Mouse (Mus musculus): ENCODE results near the gene Pbx2.

Gene Pbx2

DNA sequence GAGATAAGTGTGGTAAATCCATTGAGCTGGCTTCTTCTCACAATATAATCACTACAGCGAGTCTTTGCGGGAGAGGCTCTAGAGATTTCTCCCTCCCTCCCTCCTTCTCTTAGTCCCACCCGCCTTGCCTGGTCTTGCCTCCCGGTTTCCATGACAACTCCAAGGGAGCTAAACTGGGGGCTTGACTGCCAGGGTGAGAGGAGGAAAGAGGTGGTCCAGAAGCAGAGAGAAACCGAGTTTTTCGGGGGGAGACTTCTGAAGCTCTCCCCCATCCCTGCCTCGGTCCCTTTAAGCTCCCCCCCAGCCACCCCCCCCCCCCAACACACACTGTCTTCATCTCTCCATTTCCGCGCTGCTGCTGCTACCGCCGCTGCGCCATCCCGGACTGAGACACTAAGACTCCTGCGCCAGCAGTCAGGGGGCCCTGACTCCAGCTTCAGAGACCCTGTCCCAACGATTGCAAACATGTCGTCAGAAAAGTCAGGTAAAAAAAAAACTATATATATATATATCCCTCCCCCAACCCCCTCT, 38.2 kb downstream of the Pbx2 start, which contains the start of gene Prrt1:
Prrt1 (plus strand) TSS at position 313 of the 531 bp plus-strand sequence.
- DNase-seq (ENCODE audit: low spot score in 2 of 2), result peak in 1 of 2 experiments; percentile 12

DNA sequence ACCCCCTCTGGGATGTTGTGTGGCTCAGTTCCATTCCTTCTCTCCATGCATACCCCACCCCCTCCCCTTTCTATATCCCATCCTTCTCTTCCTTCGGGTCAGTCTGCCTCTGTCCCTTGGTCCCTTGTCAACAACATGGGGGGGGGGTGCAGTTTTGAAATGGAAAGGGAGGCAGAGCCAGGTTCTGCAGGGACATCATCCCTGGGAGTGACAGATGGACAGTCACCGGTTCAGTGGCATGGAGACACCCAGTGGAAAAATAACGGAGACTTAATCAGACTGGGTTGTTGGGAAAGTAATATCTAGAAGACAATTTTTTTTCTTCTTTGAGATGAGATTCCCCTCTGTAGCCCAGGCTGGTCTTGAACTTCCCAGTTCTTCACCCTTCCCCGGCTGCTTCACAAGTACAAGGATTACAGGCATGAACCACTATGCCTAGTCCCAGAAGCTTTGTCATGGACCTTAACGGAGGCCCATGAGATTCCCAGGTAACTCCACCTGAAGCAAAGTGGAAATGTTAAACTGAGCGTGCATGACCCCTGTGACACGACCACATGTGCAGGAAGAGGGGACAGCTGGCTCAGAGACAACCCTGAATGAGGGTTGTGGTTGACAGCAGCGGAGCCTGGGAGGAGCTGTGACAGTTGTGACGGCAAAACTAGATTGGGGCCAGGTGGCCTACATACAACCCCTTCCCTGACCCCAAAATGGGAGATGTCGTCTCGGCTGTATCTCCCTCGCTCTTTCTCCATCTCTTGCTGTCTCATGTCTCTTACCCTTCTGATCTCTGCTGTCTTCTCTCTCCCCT, 38.9 kb downstream of the Pbx2 start:
- no peak for DNase-seq (ENCODE audit: low spot score in 2 of 2)

DNA sequence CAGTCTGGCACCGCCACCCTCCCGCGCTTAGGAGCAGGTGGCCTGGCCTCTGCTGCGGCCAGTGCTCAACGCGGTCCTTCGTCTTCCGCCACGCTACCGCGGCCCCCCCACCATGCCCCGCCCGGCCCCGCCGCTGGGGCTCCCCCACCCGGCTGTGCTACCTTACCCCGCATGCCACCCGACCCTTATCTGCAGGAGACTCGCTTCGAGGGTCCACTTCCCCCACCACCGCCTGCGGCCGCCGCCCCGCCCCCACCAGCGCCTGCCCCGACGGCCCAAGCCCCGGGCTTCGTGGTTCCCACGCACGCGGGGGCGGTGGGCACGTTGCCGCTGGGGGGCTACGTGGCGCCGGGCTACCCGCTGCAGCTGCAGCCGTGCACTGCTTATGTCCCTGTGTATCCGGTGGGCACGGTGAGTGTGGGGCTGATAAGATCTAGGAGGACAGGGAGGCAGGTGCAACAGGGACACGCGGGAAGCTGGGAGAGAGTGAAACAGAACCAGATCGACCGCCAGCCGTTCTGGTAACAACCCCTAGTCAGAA, 39.8 kb downstream of the Pbx2 start:
- DNase-seq (ENCODE audit: low spot score in 2 of 2), result no peak

DNA sequence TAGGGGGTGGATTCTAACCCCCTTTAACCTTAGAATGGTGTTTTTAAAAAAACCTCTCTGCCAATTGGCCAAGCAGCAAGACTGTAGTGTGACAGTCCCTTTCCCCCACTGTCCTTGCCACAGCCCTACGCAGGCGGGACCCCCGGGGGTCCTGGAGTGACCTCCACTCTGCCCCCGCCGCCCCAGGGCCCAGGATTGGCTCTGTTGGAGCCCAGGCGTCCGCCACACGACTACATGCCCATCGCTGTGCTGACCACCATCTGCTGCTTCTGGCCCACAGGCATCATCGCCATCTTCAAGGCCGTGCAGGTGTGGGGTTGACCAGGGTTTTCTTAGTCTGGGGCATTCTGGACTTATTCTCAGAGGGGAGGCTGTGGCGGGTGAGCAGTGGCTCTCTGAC, 40.6 kb downstream of the Pbx2 start:
- no peak for DNase-seq (ENCODE audit: low spot score in 2 of 2)

DNA sequence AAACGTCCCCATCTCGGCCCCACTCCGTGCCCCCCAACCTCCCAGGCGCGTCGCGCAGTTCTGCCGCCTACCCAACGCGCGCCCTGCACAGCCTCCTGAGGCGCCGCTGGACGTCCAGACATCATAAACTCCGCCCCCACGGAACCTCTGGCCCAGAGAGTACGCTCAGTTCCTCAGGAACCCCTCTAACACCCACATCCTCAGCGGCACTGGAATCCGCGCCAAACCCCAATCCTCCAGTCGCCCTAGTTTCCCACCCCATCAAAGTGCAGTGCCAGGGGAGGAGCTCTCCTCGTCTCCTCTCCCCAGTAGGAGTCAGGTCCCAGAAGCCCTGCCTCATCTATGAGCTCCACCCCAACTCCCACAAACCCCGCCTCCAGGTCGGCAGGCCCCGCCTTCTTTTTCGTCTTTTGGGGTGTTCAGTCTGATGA, 41.2 kb downstream of the Pbx2 start:
- DNase-seq (ENCODE audit: low spot score in 2 of 2), result peak in 1 of 2 experiments; percentile 76

DNA sequence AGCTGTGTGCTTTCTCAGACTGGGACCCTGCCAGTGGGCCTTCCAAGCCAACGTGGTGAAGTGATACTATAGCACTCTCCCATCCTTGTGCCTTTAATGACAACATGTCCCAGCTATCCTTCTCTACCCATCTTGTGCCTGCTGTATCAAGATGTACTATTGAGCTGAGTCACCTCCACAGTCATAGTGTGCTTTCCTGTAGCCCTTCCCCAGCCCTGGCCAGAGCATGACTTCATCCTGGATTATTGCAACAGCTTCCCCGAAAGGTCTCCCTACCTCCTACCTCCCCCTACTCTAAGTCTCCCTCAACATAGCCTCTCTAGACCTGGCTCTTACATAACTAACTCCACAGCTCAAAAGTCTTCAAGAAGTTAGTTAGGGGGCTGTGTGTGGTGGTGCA, 44.6 kb downstream of the Pbx2 start:
- DNase-seq (ENCODE audit: low spot score in 2 of 2), result no peak

DNA sequence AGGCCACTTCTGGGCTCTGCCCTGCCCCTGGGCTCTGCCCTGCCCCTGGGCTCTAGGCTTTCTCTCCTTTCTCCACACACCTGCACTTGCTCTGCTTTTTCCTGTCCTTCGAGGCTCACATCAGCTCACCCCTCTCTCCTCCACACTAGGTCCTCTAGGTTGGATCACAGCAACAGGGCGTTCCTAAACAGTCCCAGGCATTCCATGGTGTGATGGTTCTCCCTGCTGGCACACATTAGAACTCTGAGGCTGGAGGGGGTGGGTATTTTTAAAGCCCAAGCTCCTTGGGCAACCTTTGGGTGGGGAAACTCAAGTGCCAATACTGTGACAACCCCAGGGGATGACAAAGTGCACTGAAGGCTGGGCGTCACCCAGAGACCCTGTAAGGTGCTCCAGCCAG, 46.4 kb downstream of the Pbx2 start:
- no peak for DNase-seq (ENCODE audit: low spot score in 2 of 2)

DNA sequence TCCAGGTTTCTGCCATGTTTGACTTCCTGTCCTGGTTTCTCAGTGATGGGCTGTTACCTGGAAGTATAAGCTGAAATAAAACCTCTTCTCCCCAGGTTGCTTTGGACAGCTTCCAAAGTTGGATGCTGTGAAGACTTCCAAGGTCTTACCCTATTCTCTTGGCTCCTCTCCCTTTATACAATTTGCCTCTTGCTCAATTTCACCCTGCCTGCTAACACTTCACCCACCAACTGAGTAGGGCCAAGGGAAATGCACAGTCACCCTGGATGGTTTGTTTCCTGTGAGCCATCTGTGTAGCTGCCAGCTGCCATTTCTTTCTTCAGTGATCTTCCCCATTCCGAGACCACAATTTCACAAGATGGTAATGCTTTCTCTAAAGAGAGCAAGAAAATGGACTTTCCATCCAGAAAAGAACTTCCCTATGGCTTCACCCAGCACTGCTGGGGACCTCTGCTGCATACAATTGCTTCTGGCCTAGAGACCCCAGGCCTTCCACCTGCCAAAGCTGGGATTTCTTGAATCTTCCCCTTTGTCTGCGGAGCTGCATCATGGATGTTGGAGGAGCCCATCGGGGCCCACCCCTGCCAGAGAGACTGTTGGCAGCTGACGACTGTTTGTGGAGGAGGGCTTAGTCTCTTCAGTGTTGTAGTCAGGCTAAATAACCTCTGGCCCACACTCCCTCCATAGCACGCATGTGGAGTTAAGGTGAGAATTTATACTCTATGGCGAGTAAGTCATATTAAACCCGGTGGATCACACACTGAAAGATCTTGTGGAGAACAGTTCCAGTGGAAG, 48.6 kb downstream of the Pbx2 start:
- DNase-seq (ENCODE audit: low spot score in 2 of 2), result no peak

DNA sequence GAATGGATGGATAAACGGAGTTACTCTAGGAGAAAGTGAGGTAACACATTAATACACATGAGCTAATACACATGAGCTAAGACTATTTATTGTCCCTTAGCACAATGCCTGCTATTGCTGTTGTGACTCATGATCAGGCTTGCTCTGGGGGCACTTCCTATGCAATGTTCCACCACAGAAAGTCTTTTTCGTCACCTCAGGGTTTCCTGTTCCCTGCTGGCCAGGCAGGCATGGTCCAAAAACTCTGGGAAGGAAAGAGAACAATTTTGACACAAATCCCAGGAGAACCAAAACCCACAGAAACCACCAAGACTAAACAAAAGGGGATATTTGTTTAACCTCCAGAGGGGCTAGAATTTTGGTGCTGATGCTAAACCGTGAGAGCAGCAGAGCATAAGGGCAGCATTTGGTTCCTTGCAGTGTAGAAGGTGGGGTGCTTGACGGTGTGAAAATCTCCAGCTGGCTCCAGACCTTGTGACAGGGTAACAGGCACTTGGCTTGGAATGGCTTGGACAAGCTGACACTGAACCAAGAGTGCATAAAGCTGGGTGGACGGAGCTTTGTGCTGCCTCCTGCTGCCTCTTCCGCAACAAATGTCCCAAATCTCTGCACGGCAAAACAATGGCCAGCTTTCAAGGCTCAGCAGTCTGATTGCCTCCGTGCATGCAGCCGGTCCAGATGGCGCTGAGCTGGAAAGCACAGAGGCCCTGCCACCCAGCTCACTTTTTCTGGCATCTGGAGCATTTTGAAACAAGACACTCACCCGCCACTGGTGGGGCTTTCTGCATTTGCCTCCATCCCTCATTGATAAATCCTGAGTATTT, 49.9 kb downstream of the Pbx2 start:
- no peak for DNase-seq (ENCODE audit: low spot score in 2 of 2)

DNA sequence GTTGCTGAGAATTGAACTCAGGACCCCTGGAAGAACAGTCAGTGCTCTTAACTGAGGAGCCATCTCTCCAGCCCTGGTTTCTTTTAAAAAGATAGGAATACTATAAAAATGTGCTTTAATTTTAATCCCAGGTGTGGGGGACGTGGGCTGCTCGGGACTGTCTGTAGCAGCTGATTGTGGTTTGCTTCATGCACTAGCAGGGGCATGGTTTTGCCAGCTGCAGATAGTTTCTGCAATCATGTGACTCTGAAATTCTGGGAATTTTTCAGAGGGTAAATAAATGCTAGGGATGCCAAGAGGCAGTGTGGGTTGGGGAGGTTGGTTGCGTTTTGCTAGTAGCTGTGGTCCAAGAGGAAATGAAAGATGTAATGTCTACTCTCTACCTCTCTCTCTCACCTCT, 50.9 kb downstream of the Pbx2 start:
- no peak for DNase-seq (ENCODE audit: low spot score in 2 of 2)

DNA sequence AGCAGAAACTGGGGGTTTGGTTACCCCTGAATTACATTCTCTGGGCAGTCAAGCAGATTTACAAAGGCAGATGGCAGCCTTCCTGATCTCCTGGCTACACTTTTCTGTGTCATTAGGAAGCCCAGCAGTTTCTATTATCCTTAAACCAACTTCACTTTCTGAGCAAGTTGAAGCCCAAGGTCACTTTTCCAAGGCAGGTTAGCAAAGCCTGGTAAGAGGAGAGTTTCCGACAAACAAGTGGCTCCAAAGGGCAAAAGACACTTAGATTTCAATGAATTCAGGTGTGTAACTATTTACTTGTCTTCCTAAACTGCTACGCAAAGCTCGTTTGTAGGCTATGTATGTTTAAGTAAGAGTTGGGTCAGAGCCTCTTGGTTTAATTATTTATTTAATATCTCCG, 52.3 kb downstream of the Pbx2 start:
- no peak for DNase-seq (ENCODE audit: low spot score in 2 of 2)

DNA sequence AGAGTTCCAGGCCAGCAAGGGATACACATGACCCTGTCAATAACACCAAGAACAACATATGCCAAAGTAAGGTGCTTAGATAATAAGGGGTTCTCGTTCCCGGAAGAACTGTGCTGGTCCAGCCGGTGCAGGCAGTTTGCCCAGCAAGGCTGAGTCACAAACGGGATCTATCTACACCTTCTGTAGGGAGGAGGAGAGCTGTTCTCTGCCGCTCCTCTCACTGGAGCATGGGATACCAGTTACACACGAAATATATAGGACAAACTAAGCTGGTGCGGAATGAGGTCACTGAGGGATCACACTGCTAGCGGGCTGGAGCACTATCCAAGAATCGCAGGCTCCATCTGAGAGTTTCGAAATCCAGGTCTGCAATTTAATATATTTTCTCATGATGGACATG, 52.9 kb downstream of the Pbx2 start:
- DNase-seq (ENCODE audit: low spot score in 2 of 2), result no peak

DNA sequence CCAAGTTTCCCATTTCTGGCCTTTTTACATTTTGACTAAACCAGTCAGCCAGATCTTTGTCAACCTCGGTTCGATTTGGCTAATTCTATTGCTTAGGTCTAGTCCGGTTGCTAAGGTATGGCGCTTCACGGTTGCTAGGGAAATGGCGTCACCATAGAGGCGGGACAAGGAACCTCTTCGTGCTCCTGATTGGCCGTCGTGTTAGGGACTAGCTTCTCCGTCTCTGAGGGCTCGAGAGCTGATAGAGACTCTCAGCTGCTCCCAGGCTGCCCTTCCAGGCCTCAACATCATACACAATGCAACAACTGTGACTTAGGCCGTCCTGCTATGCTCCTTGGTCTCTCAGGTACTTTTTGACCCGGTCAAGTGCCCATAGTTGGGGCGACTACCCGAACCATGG, 53.5 kb downstream of the Pbx2 start, which contains the start of gene Fkbpl:
Fkbpl (plus strand) TSS at position 157 of the 400 bp plus-strand sequence.
- peak; percentile 89 to 94 for DNase-seq (ENCODE audit: low spot score in 2 of 2)

DNA sequence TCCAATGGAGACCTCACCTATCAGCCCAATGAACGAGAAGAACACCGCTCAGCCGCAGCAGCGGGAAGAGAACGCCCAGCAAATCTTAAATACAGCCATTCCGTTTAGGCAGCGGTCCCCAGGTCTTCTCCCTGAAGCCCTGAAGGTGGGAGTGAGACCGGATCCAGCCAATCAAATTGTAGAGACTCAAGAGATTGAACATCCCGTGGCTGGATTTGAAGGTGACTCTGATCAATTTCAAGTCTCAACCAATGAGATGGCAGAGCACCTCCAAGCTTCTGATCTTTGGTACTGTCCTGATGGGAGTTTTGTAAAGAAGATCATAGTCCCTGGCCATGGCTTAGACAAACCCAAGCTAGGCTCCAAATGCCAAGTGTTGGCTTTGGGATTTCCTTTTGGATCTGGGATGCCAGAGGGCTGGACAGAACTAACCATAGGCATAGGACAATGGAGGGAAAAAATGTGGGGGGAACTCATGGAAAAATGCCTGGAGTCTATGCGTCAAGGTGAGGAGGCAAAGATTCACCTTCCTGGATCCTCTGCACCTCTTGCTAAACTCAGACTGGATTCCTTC, 54.3 kb downstream of the Pbx2 start:
- DNase-seq (ENCODE audit: low spot score in 2 of 2), result no peak

DNA sequence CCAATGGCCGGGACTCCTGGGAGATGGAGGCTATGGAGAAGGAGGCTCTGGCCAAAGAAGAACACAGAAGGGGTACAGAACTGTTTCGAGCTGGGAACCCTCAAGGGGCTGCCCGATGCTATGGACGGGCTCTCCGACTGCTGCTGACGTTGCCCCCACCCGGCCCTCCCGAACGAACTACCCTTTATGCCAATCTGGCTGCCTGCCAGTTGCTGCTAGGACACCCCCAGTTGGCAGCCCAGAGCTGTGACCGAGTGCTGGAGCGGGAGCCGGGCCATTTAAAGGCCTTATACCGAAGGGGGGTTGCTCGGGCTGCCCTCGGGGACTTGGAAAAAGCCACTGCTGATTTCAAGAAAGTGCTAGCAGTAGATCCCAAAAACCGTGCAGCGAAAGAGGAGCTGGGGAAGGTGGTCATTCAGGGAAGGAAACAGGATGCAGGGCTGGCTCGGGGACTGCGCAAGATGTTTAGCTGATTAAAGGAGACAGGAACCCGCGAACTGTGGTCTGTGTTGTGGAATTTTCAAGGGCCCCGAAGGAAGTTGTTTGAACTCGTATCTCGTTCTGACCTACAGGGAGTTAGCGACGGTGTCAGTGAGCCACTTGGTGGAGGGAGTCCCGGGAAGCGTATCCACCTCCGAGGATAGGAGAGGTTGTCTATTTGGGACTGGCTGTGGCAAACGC, 54.9 kb downstream of the Pbx2 start:
- no peak for DNase-seq (ENCODE audit: low spot score in 2 of 2)

Data from spleen, postnatal 10 days (tissue).